Mouse (Mus musculus) liver, postnatal 0 days (tissue): ENCODE measurements around the gene Mxi1.

Source experiments
- CTCF ChIP-seq: sonication (generic); IDR thresholded peaks from 2 replicates; pipeline ENCODE4 v1.5.1; 2016; ENCODE audit warnings: antibody characterized with exemption, low read depth
- EP300 ChIP-seq: IDR thresholded peaks from 2 replicates; pipeline ENCODE4 v1.6.1; 2016; ENCODE audit warnings: antibody characterized with exemption, low read depth, mild to moderate bottlenecking

DNA sequence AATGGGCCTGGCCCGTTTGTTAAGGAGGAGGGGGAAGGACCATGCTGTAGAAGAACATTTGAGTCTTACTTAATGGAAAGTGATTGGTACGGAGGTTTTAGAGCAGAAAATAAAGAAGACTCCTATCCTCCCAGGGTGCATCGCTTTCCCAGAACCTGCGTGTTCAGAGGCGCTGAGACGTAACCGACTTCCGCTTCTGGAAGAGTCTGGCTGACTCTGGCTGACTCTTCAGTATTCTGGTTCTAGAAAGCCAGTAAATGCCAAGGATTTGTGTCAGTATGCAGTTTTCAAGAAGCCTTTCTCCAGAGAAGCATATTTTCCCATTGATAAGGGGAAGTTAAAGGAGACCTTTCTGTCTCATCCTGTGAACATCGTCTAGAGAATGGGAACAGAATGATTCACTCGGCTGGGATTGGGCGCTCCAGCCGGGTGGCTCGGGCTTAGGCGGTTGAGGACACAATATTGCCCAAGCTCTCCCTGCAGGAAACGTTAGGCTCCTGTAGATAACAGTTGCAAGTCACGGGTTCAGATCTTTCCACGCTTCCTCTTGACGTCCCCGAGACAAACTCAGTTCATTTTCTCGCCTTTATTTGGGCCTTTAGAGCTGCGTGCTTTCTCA lies 21.7 kb downstream of the Mxi1 start:
- TF ChIP-seq CTCF (no peak), EP300 (no peak)
